Mouse (Mus musculus): ENCODE data around the gene Srprb.

The Srprb gene

DNA sequence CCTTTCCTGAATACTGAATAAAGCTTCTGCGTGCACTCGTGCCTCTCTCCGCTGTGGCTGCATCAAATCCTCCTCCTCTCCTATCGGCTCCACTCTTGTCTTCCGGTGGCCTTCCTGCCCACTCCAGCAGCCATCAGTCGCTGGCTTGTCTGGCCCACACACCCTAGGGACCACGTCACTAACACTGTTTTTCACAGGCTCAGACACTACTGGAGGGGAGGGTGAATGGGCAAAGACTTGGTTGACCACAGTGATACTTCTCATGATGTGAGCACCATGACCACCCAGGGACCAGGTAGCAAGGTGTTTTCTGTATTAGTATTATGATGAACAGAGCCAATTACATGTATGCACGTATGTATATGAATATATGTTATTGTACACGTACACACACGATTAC is 55.7 kb downstream of the Srprb start:
- no peak for DNase-seq (ENCODE audit: low spot score)

DNA sequence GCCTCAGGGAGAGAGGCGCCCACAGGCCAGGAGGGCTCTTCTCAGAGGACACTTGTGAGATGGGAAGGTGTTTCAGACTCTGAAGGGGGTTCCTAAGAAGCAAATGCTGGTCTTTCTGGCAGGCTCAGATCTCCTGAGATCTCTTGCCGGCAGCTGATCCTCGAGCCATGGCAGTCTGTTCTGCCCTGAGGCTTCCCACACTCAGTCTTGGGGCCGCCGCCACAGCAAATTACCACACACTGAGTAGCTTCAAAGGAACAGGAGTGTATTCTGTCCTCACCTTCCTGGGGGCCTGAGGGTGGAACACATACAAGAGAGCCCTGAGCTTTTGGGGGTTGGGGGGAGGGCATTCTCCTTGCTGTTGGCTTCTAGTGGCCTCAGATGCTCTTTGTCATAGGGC is 56.6 kb downstream of the Srprb start:
- no peak for DNase-seq (ENCODE audit: low spot score)

DNA sequence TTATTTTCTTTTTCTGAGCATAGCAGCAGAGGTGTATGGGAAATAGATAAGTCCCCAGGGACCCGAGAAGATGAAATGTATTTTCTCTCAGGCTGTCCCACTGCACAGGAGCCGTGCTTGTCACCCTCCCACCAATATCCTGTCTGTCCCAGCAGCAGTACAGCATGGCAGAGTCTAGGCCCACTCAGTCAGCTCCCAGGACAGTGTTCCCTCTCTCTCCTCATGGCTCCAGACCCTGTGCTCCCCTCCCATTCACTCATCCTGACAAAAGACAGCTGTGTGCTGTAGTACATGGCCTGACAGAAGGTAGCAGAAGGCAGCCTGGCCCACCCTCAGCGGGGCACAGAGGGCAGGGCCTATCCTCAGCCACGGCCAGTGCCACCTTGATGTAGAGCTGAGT is 58.1 kb downstream of the Srprb start:
- DNase-seq (ENCODE audit: low spot score), result no peak

DNA sequence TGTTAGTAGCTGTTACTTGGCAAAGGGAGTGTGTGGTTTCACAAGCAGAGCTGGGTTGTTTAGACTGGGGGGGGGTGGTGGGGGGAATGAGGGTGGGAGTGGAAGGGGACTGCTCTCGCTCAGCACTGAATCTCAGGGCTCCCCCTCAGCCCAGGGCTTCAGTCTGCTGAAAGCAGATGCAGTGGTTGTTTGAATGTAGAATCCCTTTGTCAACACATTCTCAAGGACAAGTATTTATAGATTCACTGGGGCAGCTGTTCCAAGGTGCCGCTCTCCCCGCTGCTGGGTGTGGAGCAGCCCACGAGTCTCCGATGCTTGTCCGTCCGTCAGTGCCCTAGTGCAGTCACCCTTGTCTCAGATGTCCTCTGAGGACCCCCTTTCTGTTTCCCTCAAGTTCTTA is 60.7 kb downstream of the Srprb start:
- no peak for DNase-seq (ENCODE audit: low spot score)

DNA sequence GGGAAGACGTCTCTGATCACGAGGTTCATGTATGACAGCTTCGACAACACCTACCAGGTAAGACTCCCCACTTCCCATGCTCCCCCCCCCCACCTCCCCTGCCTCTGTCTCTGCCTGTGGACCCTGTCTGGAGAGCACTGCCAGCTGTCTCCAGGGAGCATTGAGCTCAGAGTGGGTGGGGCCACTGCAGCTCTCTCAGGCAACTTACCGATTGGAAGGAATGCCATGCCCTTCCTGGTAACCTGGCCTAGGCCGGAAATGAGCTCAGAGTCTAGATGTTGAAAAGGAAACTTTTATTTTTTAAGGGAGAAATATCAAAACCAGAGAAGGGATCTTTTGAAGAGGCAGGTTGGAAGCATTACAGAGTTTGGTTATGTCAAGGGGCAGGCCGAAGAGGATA is 61.6 kb downstream of the Srprb start:
- DNase-seq (ENCODE audit: low spot score), result no peak

DNA sequence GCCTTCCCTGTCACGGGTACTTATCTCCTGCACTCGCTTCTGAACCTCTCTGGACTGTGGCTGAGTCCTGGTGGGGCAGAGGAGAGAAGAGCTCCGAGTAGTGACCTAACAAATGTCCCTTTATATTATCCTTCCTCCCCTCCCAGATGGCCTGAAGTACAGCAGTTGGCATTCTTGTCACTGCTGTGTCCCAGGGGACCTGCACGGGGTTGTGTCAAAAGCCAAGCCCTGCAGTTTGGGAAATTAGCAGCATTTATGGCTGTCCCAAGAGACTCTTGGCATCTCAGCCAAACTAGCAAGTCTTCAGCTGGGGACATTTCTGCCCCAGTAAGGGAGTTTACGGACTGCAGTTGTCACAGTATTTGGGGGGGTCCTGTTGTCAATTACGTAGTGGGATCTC is 62.5 kb downstream of the Srprb start:
- DNase-seq (ENCODE audit: low spot score), result no peak

Data from c-Kit-positive CD71-positive TER-119-positive erythroid progenitor cells, embryonic 14.5 days (primary cell).